Comparison of ENCODE assay signal across 8 mouse cellular contexts in genomic region chr4:55349452-55350218, GRCm38 (mm10). TPM values are rescaled to one million over a fixed set of nuclear protein-coding genes. Genes with fewer than 3 reads are reported as not detected.
DNase-seq lines count a peak whose midpoint lies in the region; ATAC-seq and TF ChIP-seq lines count a peak whose summit lies in the region.

Gene Rad23b, plus strand, starts transcription at chr4:55350043.

- H3K4me3 ChIP-seq in forebrain, embryonic 10.5 days = peak within 1 kb of the TSS; percentile 93
- H3K4me3 ChIP-seq in heart, embryonic 15.5 days = peak within 1 kb of the TSS; percentile 95
- peak within 1 kb of the TSS; percentile 93 to 95 for H3K4me3 ChIP-seq in liver, embryonic 14.5 days (ENCODE audit: insufficient read depth in 1 of 2, low read depth in 2 of 2, low read length in 2 of 2)
- peak within 1 kb of the TSS; percentile 98 for H3K4me3 ChIP-seq in neural tube, embryonic 11.5 days (ENCODE audit: low read depth, low read length)
- peak within 1 kb of the TSS; percentile 97 for H3K4me3 ChIP-seq in stomach, postnatal 0 days (ENCODE audit: low read depth, low read length)

- peak within 1 kb of the TSS; percentile 86 for H3K4me2 ChIP-seq in heart, embryonic 15.5 days
- H3K4me2 ChIP-seq in liver, embryonic 14.5 days (ENCODE audit: low read depth) = peak within 1 kb of the TSS; percentile 85
- H3K4me2 ChIP-seq in neural tube, embryonic 11.5 days (ENCODE audit: low read depth) = peak within 1 kb of the TSS; percentile 55
- peak within 1 kb of the TSS; percentile 65 for H3K4me2 ChIP-seq in stomach, postnatal 0 days (replicated peaks; ENCODE audit: low read depth)

- peaks cover 3% of the 10 kb centered on the region for H3K36me3 ChIP-seq in forebrain, embryonic 10.5 days (replicated peaks)
- no peaks in the 10 kb centered on the region for H3K36me3 ChIP-seq in heart, embryonic 15.5 days
- H3K36me3 ChIP-seq in liver, embryonic 14.5 days (replicated peaks; ENCODE audit: control insufficient read depth, insufficient read depth, low read depth) = no peaks in the 10 kb centered on the region
- H3K36me3 ChIP-seq in neural tube, embryonic 11.5 days (ENCODE audit: control insufficient read depth, insufficient read depth, low read length) = no peaks in the 10 kb centered on the region
- H3K36me3 ChIP-seq in stomach, postnatal 0 days (ENCODE audit: control insufficient read depth, insufficient read depth, low read length) = no peaks in the 10 kb centered on the region

- H3K27me3 ChIP-seq in forebrain, embryonic 10.5 days (ENCODE audit: poor library complexity, severe bottlenecking) = no peaks in the 10 kb centered on the region
- H3K27me3 ChIP-seq in heart, embryonic 15.5 days = no peaks in the 10 kb centered on the region
- no peaks in the 10 kb centered on the region for H3K27me3 ChIP-seq in liver, embryonic 14.5 days (ENCODE audit: control insufficient read depth, insufficient read depth, low read length)
- no peaks in the 10 kb centered on the region for H3K27me3 ChIP-seq in neural tube, embryonic 11.5 days (ENCODE audit: control insufficient read depth, insufficient read depth, low read length)
- H3K27me3 ChIP-seq in stomach, postnatal 0 days (ENCODE audit: control insufficient read depth, insufficient read depth, low read length) = no peaks in the 10 kb centered on the region

- under 1% methylated on average over 76 of the region's 77 CpGs for WGBS in forebrain, embryonic 10.5 days
- WGBS in heart, embryonic 15.5 days = under 1% methylated on average over 77 of the region's 77 CpGs
- under 1% methylated on average over 65 of the region's 77 CpGs for WGBS in liver, embryonic 14.5 days (ENCODE audit: insufficient replicate concordance)
- WGBS in neural tube, embryonic 11.5 days = under 1% methylated on average over 77 of the region's 77 CpGs
- WGBS in stomach, postnatal 0 days = under 1% methylated on average over 76 of the region's 77 CpGs

- DNase-seq in c-Kit-negative CD71-positive TER-119-positive erythroid progenitor cells, embryonic 14.5 days (ENCODE audit: low read depth, low spot score) = peak; percentile 97
- peak; percentile 100 for DNase-seq in forebrain, embryonic 10.5 days (ENCODE audit: extremely low spot score, low spot score)
- DNase-seq in kidney, postnatal 25 days = peak; percentile 99 to 100
- peak; percentile 91 to 94 (median 94) for DNase-seq in liver, embryonic 14.5 days (ENCODE audit: low read depth in 3 of 3, low spot score in 3 of 3)
- DNase-seq in neural tube, embryonic 11.5 days (ENCODE audit: low spot score) = peak; percentile 100
- DNase-seq in stomach, postnatal 0 days (ENCODE audit: low spot score) = peak; percentile 100

- no peak for TF ChIP-seq EP300 in liver, embryonic 14.5 days (IDR thresholded peaks at IDR 0.05; ENCODE audit: low read depth)
- TF ChIP-seq EP300 in stomach, postnatal 0 days (optimal IDR thresholded peaks at IDR 0.05) = no peak

- H3K4me1 ChIP-seq in forebrain, embryonic 10.5 days = peaks cover 37% of the 10 kb centered on the region
- peaks cover 32% of the 10 kb centered on the region for H3K4me1 ChIP-seq in heart, embryonic 15.5 days (replicated peaks)
- peaks cover 21 to 27% of the 10 kb centered on the region in 2 experiments for H3K4me1 ChIP-seq in liver, embryonic 14.5 days (replicated peaks; ENCODE audit: control insufficient read depth in 2 of 2, insufficient read depth in 2 of 2, low read length in 1 of 2)
- H3K4me1 ChIP-seq in neural tube, embryonic 11.5 days (ENCODE audit: control insufficient read depth, insufficient read depth, low read length) = peaks cover 6% of the 10 kb centered on the region
- no peaks in the 10 kb centered on the region for H3K4me1 ChIP-seq in stomach, postnatal 0 days (replicated peaks; ENCODE audit: control insufficient read depth, insufficient read depth)

- TF ChIP-seq CTCF in liver, embryonic 14.5 days (IDR thresholded peaks at IDR 0.05; ENCODE audit: low read depth) = peak; percentile 17; the same call in 1 of the 2 replicates
- TF ChIP-seq CTCF in stomach, postnatal 0 days (IDR thresholded peaks at IDR 0.05; ENCODE audit: low read depth) = peak; percentile 51; the same call in 1 of the 2 replicates

- no peaks in the 10 kb centered on the region for H3K9me3 ChIP-seq in forebrain, embryonic 10.5 days
- no peaks in the 10 kb centered on the region for H3K9me3 ChIP-seq in heart, embryonic 15.5 days (replicated peaks)
- H3K9me3 ChIP-seq in liver, embryonic 14.5 days (ENCODE audit: control insufficient read depth, low read length) = no peaks in the 10 kb centered on the region
- no peaks in the 10 kb centered on the region for H3K9me3 ChIP-seq in neural tube, embryonic 11.5 days (ENCODE audit: control insufficient read depth, low read length)
- H3K9me3 ChIP-seq in stomach, postnatal 0 days (ENCODE audit: control insufficient read depth, low read length) = no peaks in the 10 kb centered on the region

- peak; percentile 89 for ATAC-seq in CD4-positive, CD25-positive, alpha-beta regulatory T cell, adult 4 months
- ATAC-seq in heart, embryonic 15.5 days (replicated peaks; ENCODE audit: insufficient number of reproducible peaks, insufficient read depth, low FRiP score, low read depth) = peak; percentile 98
- ATAC-seq in liver, embryonic 14.5 days (ENCODE audit: insufficient read depth) = peak; percentile 89
- peak; percentile 96 for ATAC-seq in neural tube, embryonic 11.5 days (ENCODE audit: insufficient read depth, low FRiP score, low TSS enrichment)
- peak; percentile 98 for ATAC-seq in stomach, postnatal 0 days (ENCODE audit: low FRiP score, low TSS enrichment)

- H3K9ac ChIP-seq in heart, embryonic 15.5 days = peak within 1 kb of the TSS; percentile 96
- peak within 1 kb of the TSS; percentile 98 for H3K9ac ChIP-seq in liver, embryonic 14.5 days (replicated peaks)
- H3K9ac ChIP-seq in neural tube, embryonic 11.5 days (ENCODE audit: low read length) = peak within 1 kb of the TSS; percentile 83
- peak within 1 kb of the TSS; percentile 96 for H3K9ac ChIP-seq in stomach, postnatal 0 days (ENCODE audit: low read length)

- peak within 1 kb of the TSS; percentile 97 for H3K27ac ChIP-seq in forebrain, embryonic 10.5 days
- peak within 1 kb of the TSS; percentile 92 for H3K27ac ChIP-seq in heart, embryonic 15.5 days
- peak within 1 kb of the TSS; percentile 87 for H3K27ac ChIP-seq in liver, embryonic 14.5 days
- H3K27ac ChIP-seq in neural tube, embryonic 11.5 days (ENCODE audit: low read depth, low read length) = peak within 1 kb of the TSS; percentile 77
- H3K27ac ChIP-seq in stomach, postnatal 0 days (replicated peaks) = peak within 1 kb of the TSS; percentile 92

RNA-seq across cellular contexts. Expression of gene Rad23b, which starts in this region (rescaled TPM):
- polyA plus RNA-seq in CD4-positive, CD25-positive, alpha-beta regulatory T cell, adult 4 months (2017; shearing (Covaris generic)) = 10 to 100 TPM; 13.0 to 18.1 TPM
- polyA plus RNA-seq in forebrain, embryonic 10.5 days (2016; fragmentation: Nextera tagmentation; extraction: Ambion mirVana) = 87.5 and 94.6 TPM in 2 replicates
- 54.1 and 64.6 TPM in 2 replicates for polyA plus RNA-seq in heart, embryonic 15.5 days (2015; fragmentation: Nextera tagmentation; extraction: Ambion mirVana)
- polyA plus RNA-seq in liver, embryonic 14.5 days (2012; rRNA removed) = 36.5 and 49.2 TPM in 2 replicates
- polyA plus RNA-seq in liver, embryonic 14.5 days (2014; fragmentation: Nextera tagmentation; extraction: Ambion mirVana) = 36.3 and 37.3 TPM in 2 replicates
- 87.3 and 100.0 TPM in 2 replicates for polyA plus RNA-seq in neural tube, embryonic 11.5 days (2014; fragmentation: Nextera tagmentation; extraction: Ambion mirVana)
- polyA plus RNA-seq in stomach, postnatal 0 days (2015; fragmentation: Nextera tagmentation; extraction: Ambion mirVana) = 68.9 and 75.9 TPM in 2 replicates

Comparison
In these comparisons a context has a peak if more than half of its experiments do, and no peak if none do; other contexts are left out.
1. Peak in every context shown above with its lines: DNase-seq, ATAC-seq, H3K4me3 ChIP-seq and H3K27ac ChIP-seq.